Mouse (Mus musculus) adrenal gland (tissue): ENCODE data around the gene Eef2k.
"Not testable (repeated sequence)": the region's sequence is repeated elsewhere in the genome, so short reads cannot be mapped to it uniquely, and the experiment has no call there.

Experiments
- intact Hi-C: fragments of 180-260 bp; cut with DNase I; formaldehyde crosslinking; loops from one replicate; pipeline ENCODE4 v1.15.1; 2025

Eef2k gene

GRCm38 (mm10) chr7:120918526-120918962, 75.9 kb downstream of the Eef2k start:
- intact Hi-C loops = loop anchor here (10.0 kb wide), 1 partner anchor 284 kb away; the partner anchor contains the start of gene Uqcrc2

GRCm38 (mm10) chr7:120933110-120933509, 90.5 kb downstream of the Eef2k start:
- intact Hi-C loops = no loop called here

GRCm38 (mm10) chr7:120933680-120934195, 91.1 kb downstream of the Eef2k start:
- intact Hi-C loops = loop anchor here (2.0 kb wide), 1 partner anchor 131 kb away; no protein-coding TSS in a partner anchor

GRCm38 (mm10) chr7:120934716-120935115, 92.1 kb downstream of the Eef2k start:
- intact Hi-C loops = loop anchor here (2.0 to 5.0 kb wide), 3 partner anchors 43 to 183 kb away; no protein-coding TSS in a partner anchor

- intact Hi-C loops = loop anchor here (5.0 kb wide), 2 partner anchors 41 to 181 kb away; no protein-coding TSS in a partner anchor
Observed at GRCm38 (mm10) chr7:120936522-120936921, 93.9 kb downstream of the Eef2k start.

GRCm38 (mm10) chr7:120938206-120938605, 95.6 kb downstream of the Eef2k start:
- intact Hi-C loops = loop anchor here (5.0 kb wide), 2 partner anchors 39 to 179 kb away; no protein-coding TSS in a partner anchor

GRCm38 (mm10) chr7:120940343-120940742, 97.7 kb downstream of the Eef2k start:
- intact Hi-C loops = no loop called here

GRCm38 (mm10) chr7:120941214-120941613, 98.6 kb downstream of the Eef2k start:
- intact Hi-C loops = no loop called here

- intact Hi-C loops = no loop called here
Observed at GRCm38 (mm10) chr7:120942506-120942905, 99.9 kb downstream of the Eef2k start.

- intact Hi-C loops = no loop called here
Observed at GRCm38 (mm10) chr7:120943936-120944509, 101.4 kb downstream of the Eef2k start.

- intact Hi-C loops = not testable (repeated sequence)
Observed at GRCm38 (mm10) chr7:120953591-120953990, 111.0 kb downstream of the Eef2k start.
